Mouse (Mus musculus): ENCODE data around the gene Fbln2.

DNA sequence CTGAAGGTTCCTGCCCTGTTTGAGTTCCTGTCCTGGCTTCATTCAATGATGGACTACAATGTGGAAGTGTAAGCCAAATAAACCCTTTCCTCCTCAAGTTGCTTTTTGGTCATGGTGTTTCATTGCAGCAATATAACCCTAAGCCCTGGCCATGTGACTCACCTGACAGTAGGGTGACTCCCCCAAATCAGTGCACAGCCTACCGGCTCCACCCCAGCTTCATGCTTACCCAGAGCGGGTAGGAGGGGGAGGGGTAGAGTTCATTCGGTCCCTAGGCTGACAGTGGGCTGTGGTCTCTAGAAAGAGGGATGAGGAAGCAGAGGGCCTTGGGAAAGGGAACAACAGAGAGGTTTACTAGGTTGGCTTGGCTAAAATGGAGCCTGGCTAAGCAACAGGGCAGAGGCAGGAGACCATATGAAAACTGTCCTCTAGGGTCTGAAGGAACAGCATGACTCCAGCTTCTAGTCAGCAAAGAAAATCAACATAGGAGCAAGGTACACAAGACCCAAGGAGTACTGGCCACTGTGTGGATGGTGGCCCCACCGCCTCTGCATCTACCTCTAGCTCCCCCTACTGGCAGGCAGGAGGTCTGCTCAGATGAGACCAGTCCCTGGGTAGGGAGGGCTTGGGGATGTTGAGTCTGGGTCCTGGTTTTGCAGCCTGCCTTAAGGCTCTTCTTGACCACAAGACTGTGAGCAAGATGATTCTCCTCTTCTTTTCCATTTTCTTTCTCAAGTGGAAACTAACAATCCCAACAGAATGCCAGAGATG, 25.9 kb upstream of the Fbln2 start:
- TF ChIP-seq EP300 (IDR thresholded peaks at IDR 0.05; ENCODE audit: low read depth) (no peak), CTCF (IDR thresholded peaks at IDR 0.05; ENCODE audit: low read depth) (peak; percentile 44)

All from heart, postnatal 0 days (tissue).